Mouse (Mus musculus) midbrain, embryonic 13.5 days (tissue): ENCODE results near the gene Cygb. TPM values are rescaled to one million over a fixed set of nuclear protein-coding genes. Genes with fewer than 3 reads are reported as not detected.
"Not testable (repeated sequence)": the region's sequence is repeated elsewhere in the genome, so short reads cannot be mapped to it uniquely, and the experiment has no call there.

Experiments used
- ATAC-seq: fragments of 200-750 bp; cut with Nextera tagmentation; 2 replicates; pipeline ENCODE4 v1.8.0; 2017; ENCODE audit warnings: mild to moderate bottlenecking, moderate TSS enrichment, moderate library complexity
- H3K27ac ChIP-seq: fragments of 300-500 bp; sonication (generic); 2 replicates; pipeline ENCODE4 v1.5.1; 2015; ENCODE audit warnings: inconsistent platforms, mild to moderate bottlenecking, moderate library complexity
- H3K27me3 ChIP-seq: fragments of 300-500 bp; sonication (generic); 2 replicates; pipeline ENCODE4 v1.6.1; 2015; ENCODE audit warnings: mild to moderate bottlenecking, inconsistent platforms
- H3K36me3 ChIP-seq: fragments of 300-500 bp; sonication (generic); 2 replicates; pipeline ENCODE4 v1.6.1; 2015; ENCODE audit warnings: mild to moderate bottlenecking, inconsistent platforms
- H3K4me1 ChIP-seq: fragments of 300-500 bp; sonication (generic); replicated peaks from 2 replicates; pipeline ENCODE4 v1.6.1; 2015; ENCODE audit warnings: inconsistent platforms
- H3K4me2 ChIP-seq: fragments of 300-500 bp; sonication (generic); replicated peaks from 2 replicates; pipeline ENCODE4 v1.6.1; 2015; ENCODE audit warnings: moderate library complexity, mild to moderate bottlenecking, inconsistent platforms
- H3K4me3 ChIP-seq: fragments of 300-500 bp; sonication (generic); replicated peaks from 2 replicates; pipeline ENCODE4 v1.5.1; 2015; ENCODE audit warnings: mild to moderate bottlenecking, inconsistent platforms
- H3K9ac ChIP-seq: fragments of 300-500 bp; sonication (generic); replicated peaks from 2 replicates; pipeline ENCODE4 v1.6.1; 2015; ENCODE audit warnings: mild to moderate bottlenecking, inconsistent platforms
- H3K9me3 ChIP-seq: fragments of 300-500 bp; sonication (generic); 2 replicates; pipeline ENCODE4 v1.6.1; 2016; ENCODE audit warnings: mild to moderate bottlenecking, inconsistent platforms
- WGBS: fragments of 180-500 bp; shearing (Covaris S2); methylation state at CpG from one replicate; pipeline ENCODE4 v1.1.7; 2015; 5-methylcytosine and 5-hydroxymethylcytosine counted together
- polyA plus RNA-seq: library from polyadenylated mRNA; unstranded; fragments of >200 nt; fragmentation: Nextera tagmentation; extraction: Ambion mirVana; gene quantifications from 2 replicates; pipeline ENCODE4 v1.2.1, GENCODE M21; 2015

Cygb gene
- polyA plus RNA-seq, 1 experiment from 2014 or later, result 8.8 TPM

DNA sequence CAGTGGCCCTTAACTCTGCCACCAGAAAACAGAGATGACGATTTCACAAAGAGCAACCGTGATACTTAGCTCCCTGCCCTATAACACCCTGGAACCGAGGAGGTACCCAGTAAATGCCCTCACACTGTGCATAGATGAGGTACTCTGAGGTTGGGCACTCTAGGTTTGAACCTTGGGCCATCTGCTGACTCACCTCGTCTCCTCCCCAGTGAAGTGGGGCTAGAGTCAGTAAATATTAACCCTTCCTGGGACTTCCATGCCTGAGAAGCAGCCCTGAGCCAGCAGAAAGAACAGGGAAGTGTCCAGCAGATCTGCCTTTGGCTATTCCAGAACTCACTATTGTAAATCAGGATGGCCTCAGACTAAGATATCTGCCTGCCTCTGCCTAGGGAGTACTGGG, 29.7 kb upstream of the Cygb start:
- Histone ChIP-seq H3K36me3 (peaks cover 55% of the 10 kb centered on the region), H3K4me3 (no peak overlapping the region), H3K9ac (no peak overlapping the region), H3K9me3 (no peaks in the 10 kb centered on the region), H3K27me3 (no peaks in the 10 kb centered on the region), H3K4me1 (no peaks in the 10 kb centered on the region), H3K4me2 (no peak overlapping the region), H3K27ac (no peak overlapping the region)
- 87% methylated on average over 4 of the region's 4 CpGs for WGBS
- no peak for ATAC-seq

DNA sequence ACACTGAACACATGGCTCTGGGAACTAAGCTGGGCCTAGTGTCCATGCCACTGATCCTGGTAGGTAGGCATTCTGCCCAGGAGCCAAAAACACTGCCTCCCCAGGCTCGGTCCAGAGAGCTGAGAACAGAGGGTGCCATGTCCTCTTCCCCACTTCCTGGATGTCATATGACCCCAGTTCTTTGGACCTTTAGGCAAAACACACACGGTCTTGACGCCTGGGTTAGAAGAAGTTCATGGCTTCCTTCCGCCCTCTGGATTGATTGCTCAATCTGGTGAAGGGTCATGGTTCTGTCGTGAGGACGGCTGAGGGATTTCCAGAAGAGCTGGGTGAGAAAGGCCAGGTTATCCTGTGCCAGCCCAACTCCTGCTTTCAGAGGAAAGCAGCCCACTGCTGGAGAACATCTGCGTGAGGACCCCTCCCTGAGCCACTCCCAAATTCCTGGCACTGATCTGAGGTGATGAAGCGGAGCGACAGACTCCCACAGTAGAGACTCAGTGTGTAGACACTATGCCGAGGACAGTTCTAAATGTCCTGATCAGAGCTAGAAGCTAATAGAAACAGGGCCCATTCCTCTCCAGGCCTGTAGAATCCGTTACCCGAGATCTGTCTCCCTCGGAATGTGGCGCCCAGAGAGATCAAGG, 28.5 kb upstream of the Cygb start:
- Histone ChIP-seq H3K4me3 (no peak overlapping the region), H3K36me3 (peaks cover 64% of the 10 kb centered on the region), H3K27me3 (no peaks in the 10 kb centered on the region), H3K4me1 (no peaks in the 10 kb centered on the region), H3K27ac (no peak overlapping the region), H3K4me2 (no peak overlapping the region), H3K9ac (no peak overlapping the region), H3K9me3 (no peaks in the 10 kb centered on the region)
- WGBS, result 84% methylated on average over 14 of the region's 14 CpGs
- no peak for ATAC-seq

DNA sequence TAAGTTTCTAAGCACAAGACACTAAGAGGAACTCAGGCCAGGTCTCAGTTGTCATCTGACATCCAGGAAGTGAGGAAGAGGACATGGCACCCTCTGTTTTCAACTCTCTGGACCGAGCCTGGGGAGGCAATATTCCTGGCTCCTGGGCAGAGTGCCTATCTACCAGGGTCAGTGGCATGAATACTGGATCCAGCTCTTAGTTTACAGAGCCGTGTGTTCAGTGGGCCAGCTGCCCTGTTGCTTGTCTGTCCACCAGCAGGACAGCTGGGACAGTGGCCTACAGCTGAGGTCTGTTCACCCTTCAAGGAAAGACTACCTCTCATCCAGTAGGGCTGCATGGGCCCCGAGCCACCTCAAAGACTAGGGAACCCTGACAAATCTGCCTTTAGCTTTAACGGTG, 27.0 kb upstream of the Cygb start:
- no peak overlapping the region for H3K9ac ChIP-seq
- H3K4me2 ChIP-seq, result no peak overlapping the region
- no peaks in the 10 kb centered on the region for H3K4me1 ChIP-seq
- ATAC-seq, result no peak
- H3K4me3 ChIP-seq, result no peak overlapping the region
- WGBS, result 89% methylated on average over 4 of the region's 4 CpGs
- peaks cover 79% of the 10 kb centered on the region for H3K36me3 ChIP-seq
- no peaks in the 10 kb centered on the region for H3K27me3 ChIP-seq
- no peak overlapping the region for H3K27ac ChIP-seq
- no peaks in the 10 kb centered on the region for H3K9me3 ChIP-seq

DNA sequence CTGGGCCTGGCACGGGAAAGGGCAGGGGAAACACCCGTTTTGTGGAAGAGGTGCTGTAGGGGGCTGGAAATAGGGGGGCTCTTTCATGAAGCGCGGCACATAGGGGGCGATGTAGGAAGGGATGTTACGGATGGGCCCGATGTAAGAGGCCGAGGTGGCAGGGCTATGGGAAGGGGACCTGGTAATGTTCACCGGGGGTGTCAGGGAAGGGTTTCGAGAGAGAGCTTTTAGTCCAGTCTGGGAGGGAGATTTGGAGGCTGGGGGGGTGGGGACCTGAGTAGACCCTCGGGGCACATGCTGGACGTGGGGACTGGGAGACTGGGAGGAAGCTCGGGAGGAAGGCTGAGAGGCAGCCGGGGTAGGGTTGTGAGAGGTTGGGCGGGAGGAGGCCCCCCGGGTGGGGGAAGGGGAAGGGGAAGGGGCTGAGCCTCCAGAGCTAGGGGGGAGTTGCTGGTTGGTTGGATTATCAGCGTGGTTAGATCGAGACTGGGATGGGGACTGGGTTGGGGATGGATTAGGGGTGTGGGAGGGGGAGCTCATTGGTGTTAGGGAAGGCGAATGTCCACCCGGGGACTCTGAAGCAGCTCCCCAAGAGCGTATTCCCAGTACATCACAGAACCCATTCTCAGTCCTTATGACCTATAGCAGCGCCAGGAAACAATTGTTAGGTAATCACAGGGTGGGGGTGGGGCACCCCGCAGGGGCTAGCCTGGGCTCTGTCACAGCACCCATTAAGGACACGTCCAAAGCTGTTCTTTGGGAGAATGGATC, 26.4 kb upstream of the Cygb start:
- Histone ChIP-seq H3K9ac (no peak overlapping the region), H3K4me2 (no peak overlapping the region), H3K9me3 (no peaks in the 10 kb centered on the region), H3K36me3 (peaks cover 80% of the 10 kb centered on the region), H3K27me3 (no peaks in the 10 kb centered on the region), H3K4me1 (no peaks in the 10 kb centered on the region), H3K4me3 (no peak overlapping the region), H3K27ac (no peak overlapping the region)
- ATAC-seq, result no peak
- WGBS, result 82% methylated on average over 24 of the region's 24 CpGs

DNA sequence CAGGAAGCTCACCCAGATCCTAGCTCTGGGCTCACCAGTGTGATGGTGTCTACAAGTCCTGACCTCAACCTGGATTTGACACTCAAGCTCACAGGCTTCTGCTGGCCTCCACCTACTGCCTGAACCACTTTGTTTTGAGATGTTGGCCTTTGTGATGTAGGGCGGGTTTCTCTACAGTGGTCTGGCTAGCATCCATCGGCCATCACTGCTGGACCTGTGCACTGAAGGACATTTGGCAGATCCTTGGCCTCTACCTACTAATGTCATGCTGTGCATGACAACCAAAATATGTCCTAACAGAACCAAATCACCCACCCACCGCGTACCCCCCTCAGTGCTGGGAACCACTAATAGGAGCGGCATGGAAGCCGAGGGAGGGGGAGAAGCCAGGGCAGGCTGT, 25.0 kb upstream of the Cygb start:
- Histone ChIP-seq H3K9me3 (no peaks in the 10 kb centered on the region), H3K4me1 (no peaks in the 10 kb centered on the region), H3K4me3 (no peak overlapping the region), H3K36me3 (peaks cover 82% of the 10 kb centered on the region), H3K9ac (no peak overlapping the region), H3K27me3 (no peaks in the 10 kb centered on the region), H3K4me2 (no peak overlapping the region), H3K27ac (no peak overlapping the region)
- WGBS, result 92% methylated on average over 6 of the region's 6 CpGs
- no peak for ATAC-seq

DNA sequence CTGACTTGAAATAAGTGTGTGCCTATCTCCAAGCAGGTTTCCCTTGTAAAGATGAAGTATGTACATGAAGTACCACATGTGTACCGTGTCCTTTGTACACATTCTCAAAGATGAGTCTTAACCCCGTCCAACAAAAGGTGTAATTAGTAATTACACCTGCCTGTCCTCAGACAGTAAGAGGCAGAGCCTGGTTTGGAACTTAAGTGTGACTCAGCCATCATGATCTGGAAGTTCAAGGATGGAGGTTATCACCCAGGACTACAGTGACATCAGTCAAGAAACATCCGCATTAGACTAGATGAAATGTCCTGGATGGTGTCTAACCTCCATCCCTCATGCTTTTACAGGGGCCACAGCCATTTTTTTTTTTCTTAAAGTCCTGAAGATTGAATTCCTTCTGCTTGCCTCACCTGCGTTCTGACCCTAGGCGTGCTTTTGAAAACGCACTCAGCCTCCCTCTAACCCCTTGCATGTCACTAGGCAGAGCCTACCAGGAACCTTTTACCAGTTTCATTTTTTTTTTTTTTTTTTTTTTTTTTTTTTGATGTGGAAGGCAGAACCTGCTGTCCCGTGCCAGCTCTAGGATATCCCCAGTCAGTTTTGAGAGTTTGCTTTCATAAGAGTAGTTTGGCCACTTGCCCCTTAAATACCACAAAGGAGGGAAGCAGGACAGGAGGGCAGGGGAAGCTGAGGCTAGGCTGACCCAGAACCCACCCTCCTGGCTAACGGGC, 23.8 kb upstream of the Cygb start:
- WGBS, result 95% methylated on average over 8 of the region's 8 CpGs
- Histone ChIP-seq H3K4me1 (peaks cover 10% of the 10 kb centered on the region), H3K4me2 (no peak overlapping the region), H3K27me3 (no peaks in the 10 kb centered on the region), H3K9ac (no peak overlapping the region), H3K27ac (no peak overlapping the region), H3K4me3 (no peak overlapping the region), H3K9me3 (no peaks in the 10 kb centered on the region), H3K36me3 (peaks cover 87% of the 10 kb centered on the region)
- no peak for ATAC-seq

DNA sequence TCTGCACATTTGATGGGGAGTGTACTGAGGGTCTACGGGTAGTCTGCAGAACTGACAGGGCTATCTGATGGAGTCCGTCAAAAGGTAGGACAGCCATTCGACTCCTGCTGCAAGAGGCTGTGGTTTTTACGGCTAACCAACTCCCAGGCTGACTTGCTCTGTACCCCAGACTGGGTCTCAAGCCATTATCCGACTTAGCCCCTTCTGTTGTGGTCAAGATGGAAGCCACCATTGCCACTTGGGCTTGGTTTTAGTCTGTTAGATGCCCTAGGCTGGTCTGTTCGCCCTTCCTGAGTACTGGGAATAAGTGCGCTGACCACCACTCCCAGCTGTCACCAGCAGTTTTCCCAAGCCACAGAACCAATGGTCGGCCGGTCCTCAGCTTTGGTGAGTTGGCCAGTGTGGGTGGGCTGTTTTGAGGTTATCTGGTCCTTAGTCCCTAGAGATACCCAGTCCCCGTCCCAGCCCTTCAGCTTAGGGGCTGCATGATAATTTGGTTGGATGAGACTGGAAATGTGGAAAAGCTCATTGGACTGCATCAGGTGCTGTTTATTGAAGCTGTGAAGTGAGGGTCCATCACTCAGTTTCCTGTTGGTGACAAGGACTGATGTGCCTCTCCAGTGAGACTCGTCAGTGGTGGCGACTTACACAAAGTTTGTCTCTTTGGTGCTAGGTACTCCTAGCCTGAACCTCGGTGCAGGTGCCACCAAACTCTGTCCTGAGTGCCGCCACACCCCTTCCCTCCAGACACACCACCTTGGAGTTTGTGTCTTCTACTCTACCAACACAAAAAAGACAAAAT, 22.3 kb upstream of the Cygb start:
- Histone ChIP-seq H3K9me3 (no peaks in the 10 kb centered on the region), H3K4me3 (no peak overlapping the region), H3K9ac (no peak overlapping the region), H3K4me2 (no peak overlapping the region), H3K4me1 (peaks cover 19% of the 10 kb centered on the region), H3K36me3 (peaks cover 73% of the 10 kb centered on the region), H3K27ac (no peak overlapping the region), H3K27me3 (no peaks in the 10 kb centered on the region)
- no peak for ATAC-seq
- 92% methylated on average over 14 of the region's 14 CpGs for WGBS

DNA sequence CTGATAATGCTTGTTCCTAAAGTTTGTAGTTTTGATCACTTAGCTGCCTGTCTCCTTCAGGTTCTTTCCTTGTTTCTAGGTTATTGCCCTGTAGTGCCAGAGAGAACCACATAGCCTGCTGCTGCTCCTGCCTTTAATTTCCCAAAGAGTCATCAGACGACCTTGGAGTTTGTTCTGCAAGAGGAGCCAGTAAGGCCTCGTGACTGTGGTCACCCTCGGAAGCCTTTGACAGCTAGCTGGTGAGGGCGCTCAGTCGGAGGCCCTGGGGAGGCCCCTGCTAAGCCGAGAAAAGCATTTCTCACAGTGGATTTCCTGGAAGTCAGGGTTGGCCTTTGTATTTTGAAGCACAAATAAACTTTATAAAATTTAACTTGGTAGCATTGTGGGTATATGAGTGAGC, 21.3 kb upstream of the Cygb start:
- ATAC-seq, H3K27ac ChIP-seq, H3K9me3 ChIP-seq, H3K9ac ChIP-seq, H3K4me2 ChIP-seq, H3K27me3 ChIP-seq, H3K4me3 ChIP-seq: not testable (repeated sequence)
- 79% methylated on average over 6 of the region's 6 CpGs for WGBS
- Histone ChIP-seq H3K4me1 (peaks cover 28% of the 10 kb centered on the region), H3K36me3 (peaks cover 67% of the 10 kb centered on the region)

DNA sequence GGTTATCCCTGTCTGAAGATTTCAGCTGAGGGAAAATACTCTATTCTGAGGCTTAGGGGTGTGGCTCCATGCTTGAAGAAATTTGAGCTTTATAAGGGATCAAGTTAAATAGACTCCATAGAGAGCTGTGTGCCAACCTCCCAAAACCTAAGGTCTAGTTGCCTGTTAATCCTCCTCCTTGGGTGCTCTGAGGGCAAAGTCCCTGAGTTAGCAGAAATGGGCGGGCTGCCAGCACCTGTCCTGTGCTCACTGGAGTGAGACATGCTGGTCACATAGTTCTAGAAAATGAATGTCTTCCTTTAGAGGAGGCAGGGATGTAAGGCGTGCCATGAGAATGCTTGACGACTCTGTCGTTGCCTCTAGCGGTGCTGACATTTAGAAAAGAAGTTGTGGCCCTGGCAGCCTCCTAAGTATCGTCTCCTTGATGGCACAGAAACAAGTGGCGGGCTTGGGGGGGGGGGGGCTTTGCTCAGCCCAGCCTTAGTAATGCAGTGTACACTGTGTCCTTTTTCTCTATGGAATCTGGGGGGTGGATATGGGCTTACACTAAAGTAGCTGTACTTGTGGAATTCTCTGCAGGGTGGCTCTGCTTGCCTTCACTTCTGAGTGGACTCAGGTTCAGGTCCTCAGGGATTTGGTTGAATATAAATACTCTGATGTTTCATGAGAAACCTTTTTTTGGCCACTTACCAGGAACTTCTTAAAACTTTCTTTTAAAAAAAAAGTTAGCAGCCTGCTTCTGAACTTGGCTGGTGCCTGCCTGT, 20.7 kb upstream of the Cygb start:
- Histone ChIP-seq H3K4me1 (peaks cover 32% of the 10 kb centered on the region), H3K36me3 (peaks cover 67% of the 10 kb centered on the region), H3K27ac (no peak overlapping the region), H3K27me3 (no peaks in the 10 kb centered on the region), H3K4me3 (no peak overlapping the region), H3K4me2 (no peak overlapping the region), H3K9me3 (no peaks in the 10 kb centered on the region), H3K9ac (no peak overlapping the region)
- ATAC-seq, result no peak
- 78% methylated on average over 7 of the region's 7 CpGs for WGBS

DNA sequence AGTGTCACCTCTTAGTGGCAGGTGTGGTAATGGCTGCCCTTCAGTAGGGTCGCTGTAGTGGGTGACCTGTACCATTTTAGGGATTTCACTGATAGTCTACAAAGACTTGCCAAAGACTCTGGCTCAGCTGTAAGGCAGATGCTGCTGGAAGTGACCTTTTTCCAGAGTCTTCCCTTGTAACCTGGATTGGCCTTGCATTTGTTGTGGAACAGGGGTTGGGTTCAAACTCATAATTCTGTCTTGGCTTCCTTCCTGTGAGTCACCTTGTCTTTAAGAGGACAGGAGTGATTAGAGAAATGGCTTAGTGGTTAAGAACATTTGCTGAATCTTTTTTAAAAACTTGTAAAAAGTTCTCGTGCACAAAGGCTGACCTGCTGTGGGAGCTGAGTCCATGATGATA, 19.3 kb upstream of the Cygb start:
- Histone ChIP-seq H3K4me1 (peaks cover 44% of the 10 kb centered on the region), H3K36me3 (peaks cover 54% of the 10 kb centered on the region)

DNA sequence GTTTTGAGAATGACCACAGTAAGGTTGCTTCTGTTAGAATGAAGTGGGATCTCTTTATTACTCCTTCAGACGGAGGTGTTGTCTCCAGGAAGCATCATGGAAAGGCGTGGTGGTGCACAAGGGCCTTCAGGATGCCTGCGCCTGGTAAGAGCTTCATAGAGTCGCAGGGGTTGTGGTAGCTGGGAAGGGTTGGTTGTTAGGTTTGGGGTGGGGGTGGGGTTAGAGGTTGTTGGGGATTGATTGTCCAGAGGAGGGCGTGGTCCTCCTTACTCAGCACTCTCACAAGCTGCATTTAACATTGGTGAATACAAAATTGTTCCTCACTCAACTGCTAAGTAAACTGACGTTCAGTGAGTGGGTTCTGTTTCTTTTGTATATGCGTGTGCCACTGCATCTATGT, 18.5 kb upstream of the Cygb start:
- no peak for ATAC-seq
- peak overlapping the region; percentile 82 for H3K4me3 ChIP-seq
- H3K9me3 ChIP-seq, result no peaks in the 10 kb centered on the region
- peak overlapping the region; percentile 81 for H3K9ac ChIP-seq
- peaks cover 48% of the 10 kb centered on the region for H3K36me3 ChIP-seq
- H3K4me1 ChIP-seq, result peaks cover 44% of the 10 kb centered on the region
- no peak overlapping the region for H3K27ac ChIP-seq
- H3K4me2 ChIP-seq, result peak overlapping the region; percentile 91
- H3K27me3 ChIP-seq, result no peaks in the 10 kb centered on the region
- 24% methylated on average over 7 of the region's 7 CpGs for WGBS

More for the DNA sequence above, 19.3 kb upstream of the Cygb start:
- Histone ChIP-seq H3K9me3 (no peaks in the 10 kb centered on the region), H3K27ac (no peak overlapping the region), H3K4me2 (peak overlapping the region; percentile 91), H3K27me3 (no peaks in the 10 kb centered on the region), H3K9ac (peak overlapping the region; percentile 81; the same call in 1 of the 2 replicates), H3K4me3 (peak overlapping the region; percentile 82)
- WGBS, result 93% methylated on average over 2 of the region's 2 CpGs
- no peak for ATAC-seq
